Comparison of ENCODE assay signal across 14 mouse cellular contexts in the genomic region with DNA sequence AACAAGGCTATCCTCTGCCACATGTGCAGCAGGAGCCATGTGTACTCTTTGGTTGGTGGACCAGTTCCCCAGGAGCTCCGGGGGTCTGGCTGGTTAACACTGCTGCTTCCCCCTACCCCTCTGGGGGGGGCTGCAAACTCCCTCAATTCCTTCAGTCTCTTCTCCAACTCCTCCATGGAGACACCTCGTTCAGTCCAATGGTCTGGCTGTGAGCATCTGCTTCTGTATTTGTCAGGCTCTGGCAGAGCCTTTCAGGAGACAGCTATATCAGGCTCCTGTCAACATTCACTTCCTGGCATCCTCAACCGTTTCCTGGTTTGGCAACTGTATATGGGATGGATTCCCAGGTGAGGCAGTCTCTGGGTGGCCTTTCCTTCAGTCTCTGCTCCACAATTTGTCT.
"Had no signal": no experiment of that assay in that cellular context is flagged by ENCODE, and none has a peak within 500 bp of the region (broad histone marks: within the 10 kb centered on the region; RNA-seq: fewer than 3 reads in every experiment).

No protein-coding gene starts in this region.

- H3K27ac ChIP-seq: kidney, embryonic 15.5 days; limb, embryonic 15.5 days; liver, embryonic 12.5 days; macrophage; midbrain, embryonic 15.5 days; neural tube, embryonic 12.5 days had no signal

- H3K4me2 ChIP-seq: kidney, embryonic 15.5 days; limb, embryonic 15.5 days; liver, embryonic 12.5 days; lung, embryonic 14.5 days; midbrain, embryonic 11.5 days; midbrain, embryonic 15.5 days; neural tube, embryonic 12.5 days had no signal

- H3K9ac ChIP-seq: kidney, embryonic 15.5 days; limb, embryonic 15.5 days; liver, embryonic 12.5 days; lung, embryonic 14.5 days; midbrain, embryonic 15.5 days; neural tube, embryonic 12.5 days had no signal

- H3K4me3 ChIP-seq: kidney, embryonic 15.5 days; limb, embryonic 15.5 days; liver, embryonic 12.5 days; megakaryocyte, embryonic 14.5 days; midbrain, embryonic 15.5 days; neural tube, embryonic 12.5 days had no signal

- H3K36me3 ChIP-seq: kidney, embryonic 15.5 days; limb, embryonic 15.5 days; liver, embryonic 12.5 days; midbrain, embryonic 15.5 days; neural tube, embryonic 12.5 days had no signal

- DNase-seq: kidney, postnatal 14 days; lung, embryonic 14.5 days; right cerebral cortex, postnatal 4 days; spleen, adult 18-20 months; thymus, adult 18-20 months; thymus, postnatal 25 days had no signal

- H3K9me3 ChIP-seq: kidney, embryonic 15.5 days; limb, embryonic 15.5 days; liver, embryonic 12.5 days; midbrain, embryonic 15.5 days; neural tube, embryonic 12.5 days had no signal

- H3K27me3 ChIP-seq: kidney, embryonic 15.5 days; limb, embryonic 15.5 days; liver, embryonic 12.5 days; megakaryocyte, embryonic 14.5 days; midbrain, embryonic 15.5 days; neural tube, embryonic 12.5 days had no signal

- ATAC-seq: liver, embryonic 12.5 days; midbrain, embryonic 15.5 days had no signal

- H3K4me1 ChIP-seq: kidney, embryonic 15.5 days; limb, embryonic 15.5 days; liver, embryonic 12.5 days; megakaryocyte, embryonic 14.5 days; midbrain, embryonic 15.5 days; neural tube, embryonic 12.5 days had no signal
